Mouse (Mus musculus): Measurements from ENCODE around the gene Slc25a34. TPM values are rescaled to one million over a fixed set of nuclear protein-coding genes. Genes with fewer than 3 reads are reported as not detected.

The Slc25a34 gene
- polyA plus RNA-seq, 2 experiments = 0.03 TPM; not detected in 1

- DNase-seq (ENCODE audit: low read depth in 3 of 3, low spot score in 3 of 3) = no peak
- no peak for ATAC-seq (ENCODE audit: insufficient read depth)
Measured at GRCm38 (mm10) chr4:141647187-141647586, 23.6 kb upstream of the Slc25a34 start.

GRCm38 (mm10) chr4:141645988-141646387 is 22.4 kb upstream of the Slc25a34 start:
- WGBS (ENCODE audit: insufficient replicate concordance) = 82% methylated on average over 8 of the region's 8 CpGs
- TF ChIP-seq CTCF (IDR thresholded peaks at IDR 0.05; ENCODE audit: low read depth) = no peak
- TF ChIP-seq EP300 (IDR thresholded peaks at IDR 0.05; ENCODE audit: low read depth) = no peak
- DNase-seq (ENCODE audit: low read depth in 3 of 3, low spot score in 3 of 3) (no peak), ATAC-seq (ENCODE audit: insufficient read depth) (no peak)
- Histone ChIP-seq H3K36me3 (replicated peaks; ENCODE audit: control insufficient read depth, insufficient read depth, low read depth) (no peaks in the 10 kb centered on the region), H3K9me3 (ENCODE audit: control insufficient read depth, low read length) (no peaks in the 10 kb centered on the region), H3K27me3 (ENCODE audit: control insufficient read depth, insufficient read depth, low read length) (no peaks in the 10 kb centered on the region), H3K4me3 (ENCODE audit: insufficient read depth in 1 of 2, low read depth in 2 of 2, low read length in 2 of 2) (no peak overlapping the region), H3K4me1 (replicated peaks; ENCODE audit: control insufficient read depth in 2 of 2, insufficient read depth in 2 of 2, low read length in 1 of 2) (no peaks in the 10 kb centered on the region), H3K4me2 (ENCODE audit: low read depth) (no peak overlapping the region), H3K27ac (no peak overlapping the region), H3K9ac (replicated peaks) (no peak overlapping the region)

More at GRCm38 (mm10) chr4:141647187-141647586, 23.6 kb upstream of the Slc25a34 start:
- Histone ChIP-seq H3K4me1 (replicated peaks; ENCODE audit: control insufficient read depth in 2 of 2, insufficient read depth in 2 of 2, low read length in 1 of 2) (no peaks in the 10 kb centered on the region), H3K9me3 (ENCODE audit: control insufficient read depth, low read length) (no peaks in the 10 kb centered on the region), H3K27ac (no peak overlapping the region), H3K4me3 (ENCODE audit: insufficient read depth in 1 of 2, low read depth in 2 of 2, low read length in 2 of 2) (no peak overlapping the region), H3K4me2 (ENCODE audit: low read depth) (no peak overlapping the region), H3K36me3 (replicated peaks; ENCODE audit: control insufficient read depth, insufficient read depth, low read depth) (no peaks in the 10 kb centered on the region), H3K27me3 (ENCODE audit: control insufficient read depth, insufficient read depth, low read length) (no peaks in the 10 kb centered on the region), H3K9ac (replicated peaks) (no peak overlapping the region)
- 81% methylated on average over 3 of the region's 3 CpGs for WGBS (ENCODE audit: insufficient replicate concordance)
- TF ChIP-seq EP300 (IDR thresholded peaks at IDR 0.05; ENCODE audit: low read depth) (no peak), CTCF (IDR thresholded peaks at IDR 0.05; ENCODE audit: low read depth) (no peak)

DNA sequence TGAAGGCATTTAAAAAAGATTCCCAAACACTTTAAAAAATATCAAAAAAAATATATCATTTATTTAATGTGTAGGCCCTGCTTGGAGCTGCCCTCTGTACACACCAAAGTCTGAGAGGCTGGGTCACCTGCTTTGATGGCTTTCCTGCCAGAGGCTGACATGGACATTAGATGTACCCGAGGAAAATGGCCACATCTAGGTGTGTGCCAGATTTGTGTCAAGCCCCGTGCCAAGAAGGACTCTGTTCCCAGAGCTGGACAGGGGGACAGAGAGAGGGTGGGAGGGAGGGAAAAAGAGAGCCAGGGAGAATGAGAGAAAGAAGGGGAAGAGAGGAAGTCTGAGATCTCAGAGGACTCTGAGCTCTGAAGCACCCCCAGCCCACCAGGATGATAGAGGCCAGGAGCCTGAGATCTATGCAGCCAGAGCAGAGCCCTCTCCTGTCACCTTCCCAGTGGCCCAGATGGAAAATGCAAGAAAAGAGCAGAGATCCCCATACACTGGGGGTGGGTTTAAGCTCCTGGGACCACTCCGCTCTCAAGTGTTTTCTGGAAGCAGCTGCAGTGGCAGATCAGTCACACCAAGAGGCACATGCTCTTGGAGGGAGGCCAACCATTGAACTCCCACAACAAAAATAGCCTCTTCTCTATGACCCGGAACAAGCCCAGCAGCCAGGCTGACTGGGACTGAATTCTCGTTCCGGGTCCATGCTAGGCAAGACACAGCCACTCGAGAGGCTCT is 19.7 kb upstream of the Slc25a34 start:
- DNase-seq (ENCODE audit: low read depth in 3 of 3, low spot score in 3 of 3) (no peak), ATAC-seq (ENCODE audit: insufficient read depth) (no peak)
- Histone ChIP-seq H3K9me3 (ENCODE audit: control insufficient read depth, low read length) (no peaks in the 10 kb centered on the region), H3K4me1 (replicated peaks; ENCODE audit: control insufficient read depth in 2 of 2, insufficient read depth in 2 of 2, low read length in 1 of 2) (no peaks in the 10 kb centered on the region), H3K27ac (no peak overlapping the region), H3K27me3 (ENCODE audit: control insufficient read depth, insufficient read depth, low read length) (no peaks in the 10 kb centered on the region), H3K9ac (replicated peaks) (no peak overlapping the region), H3K4me2 (ENCODE audit: low read depth) (no peak overlapping the region), H3K4me3 (ENCODE audit: insufficient read depth in 1 of 2, low read depth in 2 of 2, low read length in 2 of 2) (no peak overlapping the region), H3K36me3 (replicated peaks; ENCODE audit: control insufficient read depth, insufficient read depth, low read depth) (no peaks in the 10 kb centered on the region)
- TF ChIP-seq CTCF (IDR thresholded peaks at IDR 0.05; ENCODE audit: low read depth) = no peak
- no peak for TF ChIP-seq EP300 (IDR thresholded peaks at IDR 0.05; ENCODE audit: low read depth)
- WGBS (ENCODE audit: insufficient replicate concordance) = 69% methylated on average over 7 of the region's 7 CpGs

DNA sequence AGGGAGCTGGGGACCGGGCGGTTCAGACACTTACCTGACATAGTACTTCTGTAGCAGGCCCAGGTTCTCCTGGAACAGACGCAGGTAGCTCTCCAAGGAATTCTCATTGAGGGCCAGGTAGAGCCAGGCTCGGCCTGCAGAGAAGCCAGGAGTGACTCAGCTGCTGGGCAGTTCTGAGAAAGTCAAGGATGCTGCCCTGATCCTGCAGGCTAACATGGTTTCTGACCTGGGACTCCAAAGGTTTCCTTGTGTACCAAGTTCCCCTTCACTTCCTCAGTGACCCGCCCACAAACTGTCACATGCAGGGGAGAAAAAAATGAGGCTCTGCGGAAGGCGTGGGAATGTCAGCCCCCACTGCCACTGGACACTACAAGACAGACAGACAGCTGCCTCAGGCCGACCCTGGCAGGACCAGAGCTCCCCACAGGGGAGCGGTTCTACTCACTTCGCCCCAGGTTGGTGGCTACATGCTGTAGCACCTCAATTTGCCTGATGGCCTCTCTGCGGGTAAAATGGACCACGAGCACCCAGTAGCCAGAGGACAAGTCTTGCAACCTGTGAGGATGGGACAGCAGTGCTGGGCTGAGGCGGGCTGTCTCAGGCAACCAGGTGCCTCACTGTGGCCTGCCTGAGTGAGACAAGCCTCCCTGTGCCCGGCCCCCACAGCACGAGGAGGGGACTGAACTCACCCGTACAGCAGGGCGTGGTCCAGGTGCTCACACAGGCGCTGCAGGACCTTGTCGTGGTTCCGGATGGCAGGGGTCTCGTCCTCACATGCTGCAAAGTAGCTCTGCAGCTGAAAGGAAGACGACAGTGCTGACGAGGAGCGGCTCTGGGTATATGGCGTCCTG is 18.6 kb upstream of the Slc25a34 start:
- Histone ChIP-seq H3K4me2 (ENCODE audit: low read depth) (no peak overlapping the region), H3K4me1 (replicated peaks; ENCODE audit: control insufficient read depth in 2 of 2, insufficient read depth in 2 of 2, low read length in 1 of 2) (no peaks in the 10 kb centered on the region), H3K36me3 (replicated peaks; ENCODE audit: control insufficient read depth, insufficient read depth, low read depth) (no peaks in the 10 kb centered on the region; the same call in 1 of the 2 replicates), H3K4me3 (ENCODE audit: insufficient read depth in 1 of 2, low read depth in 2 of 2, low read length in 2 of 2) (no peak overlapping the region), H3K27me3 (ENCODE audit: control insufficient read depth, insufficient read depth, low read length) (no peaks in the 10 kb centered on the region), H3K9ac (replicated peaks) (no peak overlapping the region), H3K9me3 (ENCODE audit: control insufficient read depth, low read length) (no peaks in the 10 kb centered on the region), H3K27ac (no peak overlapping the region)
- DNase-seq (ENCODE audit: low read depth in 3 of 3, low spot score in 3 of 3) (no peak), ATAC-seq (ENCODE audit: insufficient read depth) (no peak)
- 82% methylated on average over 25 of the region's 25 CpGs for WGBS (ENCODE audit: insufficient replicate concordance)
- TF ChIP-seq EP300 (IDR thresholded peaks at IDR 0.05; ENCODE audit: low read depth) = no peak
- TF ChIP-seq CTCF (IDR thresholded peaks at IDR 0.05; ENCODE audit: low read depth) = no peak

- Histone ChIP-seq H3K36me3 (replicated peaks; ENCODE audit: control insufficient read depth, insufficient read depth, low read depth) (no peaks in the 10 kb centered on the region; the same call in 1 of the 2 replicates), H3K27ac (no peak overlapping the region), H3K27me3 (ENCODE audit: control insufficient read depth, insufficient read depth, low read length) (no peaks in the 10 kb centered on the region), H3K4me2 (ENCODE audit: low read depth) (no peak overlapping the region), H3K4me1 (replicated peaks; ENCODE audit: control insufficient read depth in 2 of 2, insufficient read depth in 2 of 2, low read length in 1 of 2) (no peaks in the 10 kb centered on the region), H3K9me3 (ENCODE audit: control insufficient read depth, low read length) (no peaks in the 10 kb centered on the region), H3K4me3 (ENCODE audit: insufficient read depth in 1 of 2, low read depth in 2 of 2, low read length in 2 of 2) (no peak overlapping the region), H3K9ac (replicated peaks) (no peak overlapping the region)
- TF ChIP-seq EP300 (IDR thresholded peaks at IDR 0.05; ENCODE audit: low read depth) (no peak), CTCF (IDR thresholded peaks at IDR 0.05; ENCODE audit: low read depth) (no peak)
- WGBS (ENCODE audit: insufficient replicate concordance) = 81% methylated on average over 7 of the region's 7 CpGs
- no peak for DNase-seq (ENCODE audit: low read depth in 3 of 3, low spot score in 3 of 3)
- ATAC-seq (ENCODE audit: insufficient read depth) = no peak
Measured at GRCm38 (mm10) chr4:141641353-141641771, 17.7 kb upstream of the Slc25a34 start.
